Mouse (Mus musculus) c-Kit-negative CD71-positive TER-119-positive erythroid progenitor cells, embryonic 14.5 days (primary cell): ENCODE results near the gene Tesmin.

Experiments
- DNase-seq: peaks from one replicate; pipeline ENCODE4 v3.0.0-alpha.2; 2013; ENCODE audit warnings: low read depth, low spot score

Gene Tesmin

GRCm38 (mm10) chr19:3388629-3389057 lies at the start of gene Tesmin:
Gene Tesmin, plus strand, starts transcription at chr19:3388857.
- peak; percentile 50 for DNase-seq

- DNase-seq: no peak
These were observed 49.5 kb upstream of the Tesmin start for GRCm38 (mm10) chr19:3339187-3339586.

GRCm38 (mm10) chr19:3341021-3341420 lies 47.6 kb upstream of the Tesmin start:
- DNase-seq: no peak

GRCm38 (mm10) chr19:3343929-3344328 lies 44.7 kb upstream of the Tesmin start:
- no peak for DNase-seq

GRCm38 (mm10) chr19:3344636-3345544 lies 43.8 kb upstream of the Tesmin start:
- DNase-seq: no peak

- no peak for DNase-seq
These were observed 40.9 kb upstream of the Tesmin start for GRCm38 (mm10) chr19:3347784-3348183.

GRCm38 (mm10) chr19:3353415-3354111 lies 35.1 kb upstream of the Tesmin start:
- DNase-seq: no peak

- peak; percentile 20 for DNase-seq
These were observed 33.6 kb upstream of the Tesmin start for GRCm38 (mm10) chr19:3355096-3355495.

- DNase-seq: no peak
These were observed 32.1 kb upstream of the Tesmin start for GRCm38 (mm10) chr19:3356516-3356915.

- no peak for DNase-seq
These were observed 31.0 kb upstream of the Tesmin start for GRCm38 (mm10) chr19:3357620-3358019.

GRCm38 (mm10) chr19:3359841-3360588 lies 28.6 kb upstream of the Tesmin start:
- DNase-seq: no peak

- no peak for DNase-seq
These were observed 25.1 kb upstream of the Tesmin start for GRCm38 (mm10) chr19:3363510-3363909.

GRCm38 (mm10) chr19:3365089-3365488 lies 23.6 kb upstream of the Tesmin start:
- DNase-seq: no peak

GRCm38 (mm10) chr19:3368276-3368675 lies 20.4 kb upstream of the Tesmin start:
- no peak for DNase-seq

- no peak for DNase-seq
These were observed 15.3 kb upstream of the Tesmin start for GRCm38 (mm10) chr19:3373380-3373779.

GRCm38 (mm10) chr19:3374028-3374427 lies 14.6 kb upstream of the Tesmin start:
- no peak for DNase-seq

- DNase-seq: no peak
These were observed 12.6 kb upstream of the Tesmin start for GRCm38 (mm10) chr19:3375945-3376495.

GRCm38 (mm10) chr19:3376966-3377715 lies 11.5 kb upstream of the Tesmin start:
- DNase-seq: no peak

GRCm38 (mm10) chr19:3378614-3379013 lies 10.0 kb upstream of the Tesmin start:
- no peak for DNase-seq

- DNase-seq: no peak
These were observed 596 bp upstream of the Tesmin start for GRCm38 (mm10) chr19:3388061-3388460.

GRCm38 (mm10) chr19:3389089-3389488 lies 432 bp downstream of the Tesmin start:
- DNase-seq: peak; percentile 47
